Mouse (Mus musculus) testis, adult 2 months (tissue): ENCODE measurements at regions not wholly inside any gene's neighbourhood (a gene's known extent, or its start where the extent isn't known, plus 50 kb on each side); places are given as distances from the start of the nearest gene placed in this dataset.

ENCODE experiments used
- H3K27ac ChIP-seq: fragments of 200-500 bp; 2 replicates; pipeline ENCODE4 v1.5.1; 2012; ENCODE audit warnings: low read depth, low read length; ENCODE audit not compliant: control insufficient read depth, insufficient read depth
- H3K27me3 ChIP-seq: fragments of 200-500 bp; 2 replicates; pipeline ENCODE4 v1.6.1; 2012; ENCODE audit warnings: mild to moderate bottlenecking, low read length, moderate library complexity; ENCODE audit not compliant: control insufficient read depth, insufficient read depth
- H3K36me3 ChIP-seq: fragments of 200-500 bp; 2 replicates; pipeline ENCODE4 v1.6.1; 2012; ENCODE audit warnings: mild to moderate bottlenecking, low read length; ENCODE audit not compliant: control insufficient read depth, insufficient read depth
- H3K4me1 ChIP-seq: fragments of 200-500 bp; 2 replicates; pipeline ENCODE4 v1.6.1; 2012; ENCODE audit warnings: low read length; ENCODE audit not compliant: control insufficient read depth, insufficient read depth
- H3K4me3 ChIP-seq: fragments of 200-500 bp; 2 replicates; pipeline ENCODE4 v1.5.1; 2012; ENCODE audit warnings: low read depth, mild to moderate bottlenecking, low read length, moderate library complexity, mixed read lengths; ENCODE audit not compliant: control insufficient read depth
- CTCF ChIP-seq: fragments of 200-500 bp; IDR thresholded peaks from 2 replicates; pipeline ENCODE4 v1.5.1; 2012; ENCODE audit warnings: low read depth, mild to moderate bottlenecking, inconsistent platforms, low read length, moderate library complexity; ENCODE audit not compliant: control insufficient read depth, insufficient read depth, insufficient replicate concordance
- POLR2A ChIP-seq: fragments of 200-500 bp; IDR thresholded peaks from 2 replicates; pipeline ENCODE4 v1.6.1; 2012; ENCODE audit warnings: low read depth, mild to moderate bottlenecking, inconsistent platforms, low read length, moderate library complexity; ENCODE audit not compliant: control insufficient read depth

DNA sequence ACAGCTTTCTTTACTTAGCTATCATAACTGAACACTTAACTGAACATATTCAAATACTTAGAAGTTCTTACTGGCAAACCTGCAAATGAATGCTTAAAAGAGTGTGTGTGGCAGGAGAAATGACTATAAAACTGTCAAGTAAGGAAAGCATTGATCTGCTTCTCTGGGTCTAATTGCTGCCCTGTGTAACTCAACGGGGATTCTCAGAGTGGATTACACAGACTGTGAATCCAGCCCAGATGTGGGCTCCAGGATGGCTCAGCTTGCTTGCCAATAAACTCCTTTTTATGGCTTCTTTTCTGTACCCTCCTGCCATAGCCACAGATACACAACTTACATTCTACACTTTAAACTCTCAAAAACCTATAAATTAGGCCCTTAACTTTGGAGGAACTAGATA is 123.3 kb upstream of the Pitx2 start:
- Histone ChIP-seq H3K4me3 (no peak overlapping the region), H3K36me3 (no peaks in the 10 kb centered on the region), H3K27me3 (no peaks in the 10 kb centered on the region), H3K27ac (no peak overlapping the region), H3K4me1 (no peaks in the 10 kb centered on the region)
- no peak for TF ChIP-seq CTCF
- TF ChIP-seq POLR2A = no peak

DNA sequence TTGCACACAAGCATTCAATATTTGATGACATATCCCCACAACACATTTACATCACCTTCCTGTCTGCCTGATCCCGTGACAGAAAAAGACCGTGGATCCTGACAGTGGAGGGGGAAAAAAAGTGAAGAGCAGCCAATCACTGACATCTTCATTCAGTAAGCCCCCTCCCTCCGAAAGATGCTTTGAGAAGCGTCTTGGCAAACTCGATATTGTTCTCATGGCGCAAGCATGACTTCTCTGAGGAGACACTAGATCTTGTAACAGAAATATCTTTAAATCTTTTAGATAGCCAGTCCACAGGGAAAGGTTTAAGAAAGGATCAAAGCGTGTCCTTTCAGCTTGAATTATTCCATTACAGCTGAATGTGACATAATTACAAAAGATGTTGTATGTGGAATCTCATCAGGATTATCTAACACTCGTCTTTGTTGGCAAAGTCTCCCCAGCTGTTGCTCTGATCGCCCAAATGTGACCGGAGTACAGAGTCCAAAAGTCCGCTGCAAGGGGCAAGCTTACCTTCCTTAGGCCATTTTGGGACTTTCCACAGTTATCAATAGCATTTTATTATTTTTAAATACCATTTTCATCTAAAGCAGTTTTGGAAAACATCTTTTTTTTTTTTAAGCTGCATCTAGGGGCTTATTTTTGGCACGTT is 95.8 kb upstream of the Pitx2 start:
- Histone ChIP-seq H3K36me3 (no peaks in the 10 kb centered on the region), H3K27ac (no peak overlapping the region), H3K4me3 (peak overlapping the region; percentile 45; the same call in 1 of the 2 replicates), H3K4me1 (peaks cover 2% of the 10 kb centered on the region; the same call in 1 of the 2 replicates), H3K27me3 (no peaks in the 10 kb centered on the region)
- TF ChIP-seq CTCF = no peak
- no peak for TF ChIP-seq POLR2A

DNA sequence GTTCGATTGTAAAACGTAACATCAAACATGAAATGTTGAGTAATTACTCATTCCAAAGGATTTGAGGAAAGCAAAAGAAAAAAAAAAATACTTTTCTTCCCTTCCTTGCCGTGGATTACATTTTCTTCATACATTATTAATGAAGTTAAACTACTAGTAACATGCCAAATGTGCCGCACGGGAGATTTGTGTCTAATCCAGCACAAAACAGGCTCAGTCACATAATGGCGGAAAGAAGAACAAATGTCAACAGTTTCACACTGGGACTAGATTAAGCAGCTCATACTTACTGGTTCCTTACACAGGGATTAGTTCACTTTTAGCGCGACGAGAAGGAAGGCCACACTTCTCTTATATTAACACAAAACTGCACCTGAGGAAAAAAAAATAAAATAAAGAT is 94.9 kb upstream of the Pitx2 start:
- Histone ChIP-seq H3K4me3 (peak overlapping the region; percentile 4; the same call in 1 of the 2 replicates), H3K27me3 (no peaks in the 10 kb centered on the region), H3K4me1 (peaks cover 2% of the 10 kb centered on the region; the same call in 1 of the 2 replicates), H3K36me3 (no peaks in the 10 kb centered on the region), H3K27ac (peak overlapping the region; percentile 67; the same call in 1 of the 2 replicates)
- TF ChIP-seq POLR2A = no peak
- no peak for TF ChIP-seq CTCF

GRCm38 (mm10) chr3:129106174-129106573 is 93.5 kb upstream of the Pitx2 start:
- Histone ChIP-seq H3K36me3 (no peaks in the 10 kb centered on the region), H3K4me1 (peaks cover 2% of the 10 kb centered on the region; the same call in 1 of the 2 replicates), H3K27ac (no peak overlapping the region), H3K4me3 (no peak overlapping the region; the same call in 1 of the 2 replicates), H3K27me3 (no peaks in the 10 kb centered on the region)
- TF ChIP-seq POLR2A (no peak), CTCF (no peak)

GRCm38 (mm10) chr3:129130521-129130920 is 69.2 kb upstream of the Pitx2 start:
- Histone ChIP-seq H3K27me3 (no peaks in the 10 kb centered on the region), H3K36me3 (no peaks in the 10 kb centered on the region), H3K4me1 (no peaks in the 10 kb centered on the region), H3K27ac (no peak overlapping the region), H3K4me3 (no peak overlapping the region)
- TF ChIP-seq POLR2A = no peak
- TF ChIP-seq CTCF = no peak

DNA sequence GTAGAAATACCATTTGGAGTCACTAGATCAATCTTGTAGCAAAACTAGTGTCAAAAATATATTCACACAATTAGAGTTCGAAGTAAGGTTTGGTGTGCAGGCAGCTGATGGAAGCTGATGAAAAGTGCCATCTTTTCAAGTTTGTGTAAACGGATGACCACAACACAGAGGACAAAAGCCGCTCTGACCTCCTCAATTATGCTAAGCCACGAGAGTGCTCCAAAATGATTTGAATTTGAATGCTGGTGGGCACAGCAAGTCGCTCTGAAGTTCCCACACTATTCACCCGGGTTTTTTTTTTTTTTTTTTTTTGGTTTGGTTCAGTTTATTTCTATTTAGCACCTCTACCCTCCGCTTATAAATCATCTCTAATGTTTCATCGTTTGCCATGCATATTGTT is 68.5 kb upstream of the Pitx2 start:
- Histone ChIP-seq H3K4me3 (no peak overlapping the region), H3K4me1 (no peaks in the 10 kb centered on the region), H3K36me3 (no peaks in the 10 kb centered on the region), H3K27me3 (no peaks in the 10 kb centered on the region), H3K27ac (no peak overlapping the region)
- TF ChIP-seq CTCF = no peak

- Histone ChIP-seq H3K4me1 (no peaks in the 10 kb centered on the region), H3K36me3 (no peaks in the 10 kb centered on the region), H3K27me3 (no peaks in the 10 kb centered on the region), H3K27ac (no peak overlapping the region), H3K4me3 (no peak overlapping the region)
- no peak for TF ChIP-seq CTCF
- no peak for TF ChIP-seq POLR2A
Observed at GRCm38 (mm10) chr3:129131877-129132433, 67.7 kb upstream of the Pitx2 start.
